Comparison of ENCODE assay signal across 31 mouse cellular contexts in the genomic region with DNA sequence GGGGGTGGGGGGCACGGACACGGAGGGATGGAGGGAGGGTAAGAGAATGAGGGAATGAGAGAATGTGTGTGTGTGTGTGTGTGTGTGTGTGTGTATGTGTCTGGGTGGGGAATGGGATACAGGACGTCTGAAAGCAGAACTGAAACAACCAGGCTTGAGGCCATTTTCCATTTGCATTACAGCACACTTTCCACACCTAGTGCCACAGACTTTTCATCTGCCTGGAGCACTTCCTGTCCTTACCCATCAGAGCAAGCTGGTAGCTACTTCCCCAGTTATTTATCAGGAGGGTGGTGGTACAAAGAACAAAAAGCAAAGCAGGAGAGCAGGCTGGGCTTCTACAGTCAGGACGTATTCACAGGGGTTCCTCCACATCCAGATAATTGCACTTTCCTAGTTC. TPM values are rescaled to one million over a fixed set of nuclear protein-coding genes. Genes with fewer than 3 reads are reported as not detected.
A peak's percentile ranks its signal among the peaks of the same experiment; 100 is the strongest.
DNase-seq lines count a peak whose midpoint lies in the region; ATAC-seq and TF ChIP-seq lines count a peak whose summit lies in the region.
"Had no signal": no experiment of that assay in that cellular context is flagged by ENCODE, and none has a peak within 500 bp of the region (broad histone marks: within the 10 kb centered on the region; RNA-seq: fewer than 3 reads in every experiment).

No protein-coding gene starts in this region.

- no peak for DNase-seq in gastrocnemius, adult 2 months
- no peak for DNase-seq in gastrocnemius, adult 18-20 months (ENCODE audit: low spot score)
- no peak for DNase-seq in T-cell, adult 2 months (ENCODE audit: low spot score)
- no peak for DNase-seq in cerebellum, adult 18-20 months
- no peak for DNase-seq in adrenal gland, postnatal 36 days
- DNase-seq: adrenal gland, postnatal 25 days; cerebellum, adult 9-11 months; heart, postnatal 10 days; right cerebral cortex, postnatal 14 days had no signal

- intact Hi-C loops in gastrocnemius, adult 2 months (cut with DNase I) = no loop called here

- no peak overlapping the region for H3K4me3 ChIP-seq in gastrocnemius, adult 2 months
- H3K4me3 ChIP-seq: embryonic facial prominence, embryonic 12.5 days; erythroblast, embryonic 14.5 days; heart, embryonic 10.5 days; hindbrain, embryonic 13.5 days; limb, embryonic 13.5 days; lung, embryonic 15.5 days; midbrain, embryonic 12.5 days; neural tube, embryonic 12.5 days had no signal

- ATAC-seq in CD4-positive, CD25-positive, alpha-beta regulatory T cell, adult 4 months = peak; percentile 32
- ATAC-seq in common myeloid progenitor, adult 5-6 weeks (replicated peaks; ENCODE audit: low read depth, poor library complexity, severe bottlenecking) = peak; percentile 94
- peak; percentile 40; the same call in 1 of the 2 replicates for ATAC-seq in monocyte, adult 5-6 weeks (replicated peaks; ENCODE audit: insufficient number of reproducible peaks, low FRiP score, low TSS enrichment, poor library complexity, severe bottlenecking)
- ATAC-seq: forebrain, embryonic 14.5 days; intestine, postnatal 0 days had no signal

- TF ChIP-seq CTCF in gastrocnemius, adult 2 months (IDR thresholded peaks at IDR 0.05) = no peak

- H3K27ac ChIP-seq in gastrocnemius, adult 2 months = 0 out of 2 replicates have a peak overlapping the region, but pooled peaks have one; percentile 16
- H3K27ac ChIP-seq: embryonic facial prominence, embryonic 12.5 days; heart, embryonic 10.5 days; hindbrain, embryonic 13.5 days; limb, embryonic 13.5 days; liver, embryonic 14.5 days; lung, embryonic 15.5 days; macrophage; midbrain, embryonic 12.5 days; neural tube, embryonic 12.5 days; stomach, postnatal 0 days had no signal

RNA-seq across cellular contexts. Expression of a gene that starts 21.6 kb away (rescaled TPM):
- total RNA-seq in gastrocnemius, adult 2 months (2021) = not detected
- total RNA-seq in gastrocnemius, adult 18-20 months (2021) = not detected
- 1 to 10 TPM in 1 of 2 experiments, not detected in 1; 1.6 TPM for polyA plus RNA-seq in CD4-positive, CD25-positive, alpha-beta regulatory T cell, adult 4 months (2017; shearing (Covaris generic))
- not detected in 2 replicates for total RNA-seq in common myeloid progenitor, adult 5-6 weeks (2017)
- not detected in 3 replicates for total RNA-seq in monocyte, adult 5-6 weeks (2017)
- not detected for total RNA-seq in adrenal gland, postnatal 36 days (2021)
- total RNA-seq: adrenal gland, postnatal 25 days; ES-E14; gastrocnemius, postnatal 4 days; heart, postnatal 10 days; layer of hippocampus, postnatal 25 days; left cerebral cortex, postnatal 10 days had no signal
- polyA plus RNA-seq: embryonic facial prominence, embryonic 12.5 days; erythroblast, embryonic 14.5 days; forebrain, embryonic 14.5 days; heart, embryonic 10.5 days; hindbrain, embryonic 13.5 days; intestine, postnatal 0 days; large intestine, adult 2 months; macrophage; neural tube, embryonic 12.5 days; spleen, adult 2 months; stomach, postnatal 0 days had no signal

RNA-seq across cellular contexts. Expression of a gene that starts 40.9 kb away (rescaled TPM):
- total RNA-seq in gastrocnemius, adult 2 months (2021) = 10 to 100 TPM; 36.6 to 51.9 TPM
- 10 to 100 TPM; 40.5 to 64.1 TPM for total RNA-seq in gastrocnemius, adult 18-20 months (2021)
- 10 to 100 TPM; 22.7 to 30.8 TPM for polyA plus RNA-seq in CD4-positive, CD25-positive, alpha-beta regulatory T cell, adult 4 months (2017; shearing (Covaris generic))
- 14.6 and 23.7 TPM in 2 replicates for total RNA-seq in common myeloid progenitor, adult 5-6 weeks (2017)
- total RNA-seq in monocyte, adult 5-6 weeks (2017) = 28.1 to 42.2 TPM (median 28.8 TPM) in 3 replicates
- total RNA-seq in adrenal gland, postnatal 36 days (2021) = 10 to 100 TPM; 57.4 to 79.6 TPM

RNA-seq across cellular contexts. Expression of a gene that starts 42.3 kb away (rescaled TPM):
- 1,000 to 10,000 TPM in 1 of 2 experiments, 100 to 1,000 TPM in 1; 882 to 1,223 TPM for total RNA-seq in gastrocnemius, adult 2 months (2021)
- total RNA-seq in gastrocnemius, adult 18-20 months (2021) = 100 to 1,000 TPM; 946 to 968 TPM
- 100 to 1,000 TPM; 458 to 463 TPM for polyA plus RNA-seq in CD4-positive, CD25-positive, alpha-beta regulatory T cell, adult 4 months (2017; shearing (Covaris generic))
- 250 and 350 TPM in 2 replicates for total RNA-seq in common myeloid progenitor, adult 5-6 weeks (2017)
- 219 to 290 TPM (median 277 TPM) in 3 replicates for total RNA-seq in monocyte, adult 5-6 weeks (2017)
- total RNA-seq in adrenal gland, postnatal 36 days (2021) = 100 to 1,000 TPM; 373 to 429 TPM

Comparison
In these comparisons a context has a peak if more than half of its experiments do, and no peak if none do; other contexts are left out.
1. ATAC-seq: peak in every context shown above with its lines; median percentile 94 in common myeloid progenitor, adult 5-6 weeks; 40 in monocyte, adult 5-6 weeks; 32 in CD4-positive, CD25-positive, alpha-beta regulatory T cell, adult 4 months.